Mouse (Mus musculus) heart, adult 2 months (tissue): ENCODE data around the gene Gm4340. TPM values are rescaled to one million over a fixed set of nuclear protein-coding genes. Genes with fewer than 3 reads are reported as not detected.

Source experiments
- DNase-seq, 2 experiments: peaks; one replicate each; pipeline ENCODE4 v3.0.0; 2021
- H3K27ac ChIP-seq: fragments of 200-600 bp; 2 replicates; pipeline ENCODE4 v1.8.1; 2022
- H3K27me3 ChIP-seq: fragments of 200-500 bp; 2 replicates; pipeline ENCODE4 v1.6.1; 2012; ENCODE audit warnings: mild to moderate bottlenecking, low read length, inconsistent platforms, mixed read lengths; ENCODE audit not compliant: control insufficient read depth, insufficient read depth
- H3K36me3 ChIP-seq: fragments of 200-500 bp; 2 replicates; pipeline ENCODE4 v1.6.1; 2012; ENCODE audit warnings: low read length, inconsistent platforms; ENCODE audit not compliant: control insufficient read depth, insufficient read depth
- H3K4me1 ChIP-seq: fragments of 200-500 bp; 2 replicates; pipeline ENCODE4 v1.6.1; 2011; ENCODE audit warnings: low read length; ENCODE audit not compliant: control insufficient read depth, insufficient read depth
- H3K4me3 ChIP-seq: fragments of 200-600 bp; 2 replicates; pipeline ENCODE4 v1.8.1; 2022
- H3K79me2 ChIP-seq: fragments of 200-500 bp; replicated peaks from 2 replicates; pipeline ENCODE4 v1.6.1; 2012; ENCODE audit warnings: mild to moderate bottlenecking, inconsistent platforms, low read length, moderate library complexity, mixed read lengths; ENCODE audit not compliant: control insufficient read depth, insufficient read depth
- H3K9ac ChIP-seq: fragments of 200-500 bp; 2 replicates; pipeline ENCODE4 v1.6.1; 2012; ENCODE audit warnings: low read depth, mild to moderate bottlenecking, control low read depth, inconsistent platforms, low read length, mixed read lengths
- CTCF ChIP-seq: fragments of 200-600 bp; IDR thresholded peaks from 2 replicates; pipeline ENCODE4 v1.8.1; 2022; ENCODE audit warnings: antibody characterized with exemption, mild to moderate bottlenecking, moderate library complexity
- EP300 ChIP-seq: fragments of 200-500 bp; IDR thresholded peaks from 2 replicates; pipeline ENCODE4 v1.6.1; 2011; ENCODE audit warnings: low read depth, low read length, control low read depth; ENCODE audit not compliant: insufficient read depth
- POLR2A ChIP-seq: fragments of 200-500 bp; IDR thresholded peaks from 2 replicates; pipeline ENCODE4 v1.6.1; 2011; ENCODE audit warnings: mild to moderate bottlenecking, low read depth, low read length, control low read depth; ENCODE audit not compliant: insufficient read depth
- WGBS: fragments of 180-500 bp; shearing (Covaris S2); methylation state at CpG from one replicate; pipeline ENCODE4 v1.1.7; 2018; 5-methylcytosine and 5-hydroxymethylcytosine counted together
- intact Hi-C: fragments of 180-260 bp; cut with DNase I; formaldehyde crosslinking; loops from one replicate; pipeline ENCODE4 v1.15.1; 2025
- polyA plus RNA-seq: library from polyadenylated mRNA; depleted of rRNA; stranded (reverse); fragments of >200 nt; gene quantifications from 2 replicates; pipeline ENCODE4 v1.2.3, GENCODE M21; 2012; rRNA removed
- total RNA-seq, 2 experiments: library from RNA; stranded (reverse); gene quantifications; 2 replicates each; pipeline ENCODE4 v1.2.3; 2021

Gene Gm4340
- total and polyA plus RNA-seq, 3 experiments: not detected

- no peaks in the 10 kb centered on the region for H3K4me1 ChIP-seq
- WGBS: 58% methylated on average over 3 of the region's 3 CpGs
- H3K27me3 ChIP-seq: no peaks in the 10 kb centered on the region
- H3K9ac ChIP-seq: no peak overlapping the region
- TF ChIP-seq CTCF (no peak), EP300 (no peak), POLR2A (no peak)
- no peaks in the 10 kb centered on the region for H3K79me2 ChIP-seq
- no peaks in the 10 kb centered on the region for H3K36me3 ChIP-seq
- DNase-seq: no peak
- no peak overlapping the region for H3K4me3 ChIP-seq
- H3K27ac ChIP-seq: no peak overlapping the region
- intact Hi-C loops: no loop called here
Measured at GRCm38 (mm10) chr10:104210268-104210990, 16.6 kb downstream of the Gm4340 start.

GRCm38 (mm10) chr10:104214527-104214926 lies 20.7 kb downstream of the Gm4340 start:
- intact Hi-C loops: no loop called here
- H3K27me3 ChIP-seq: no peaks in the 10 kb centered on the region
- H3K9ac ChIP-seq: no peak overlapping the region
- 89% methylated on average over 5 of the region's 5 CpGs for WGBS
- no peak overlapping the region for H3K4me3 ChIP-seq
- TF ChIP-seq CTCF: no peak
- TF ChIP-seq POLR2A: no peak
- no peak for TF ChIP-seq EP300
- H3K36me3 ChIP-seq: no peaks in the 10 kb centered on the region
- H3K27ac ChIP-seq: no peak overlapping the region
- no peak for DNase-seq
- H3K79me2 ChIP-seq: no peaks in the 10 kb centered on the region
- H3K4me1 ChIP-seq: no peaks in the 10 kb centered on the region

DNA sequence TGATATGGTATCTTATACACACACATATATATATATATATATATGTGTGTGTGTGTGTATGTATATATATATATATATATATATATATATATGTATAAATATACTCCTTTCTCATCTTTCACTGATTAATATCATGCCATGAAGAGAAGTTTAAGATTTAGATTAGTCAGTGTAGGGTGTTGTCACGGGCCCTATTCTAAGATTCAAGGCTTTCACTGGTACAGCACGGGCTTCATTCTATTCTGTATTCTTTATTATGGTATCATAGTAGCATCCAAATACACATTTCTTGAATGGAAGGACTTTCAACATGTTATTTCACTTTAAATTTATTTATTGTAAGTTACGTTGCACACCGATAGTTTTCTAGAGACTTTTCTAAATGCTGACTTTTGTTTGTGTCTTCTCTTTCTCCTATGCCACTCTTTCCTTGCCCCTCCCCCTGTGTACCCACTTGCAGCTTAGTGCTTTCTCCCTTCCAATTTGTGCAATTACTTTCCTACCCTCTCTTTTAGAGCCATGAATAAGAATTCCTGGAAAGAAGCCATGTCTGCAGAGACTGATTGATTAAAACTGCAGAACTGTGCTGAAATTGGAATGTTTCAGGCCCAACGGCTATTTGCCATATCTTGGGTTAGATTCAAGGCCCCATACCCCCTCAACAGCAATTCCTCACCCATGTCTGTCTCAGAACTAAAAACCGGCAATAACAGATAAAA lies 26.6 kb downstream of the Gm4340 start:
- H3K4me3 ChIP-seq: no peak overlapping the region
- no peaks in the 10 kb centered on the region for H3K36me3 ChIP-seq
- 74% methylated on average over 6 of the region's 6 CpGs for WGBS
- no peak overlapping the region for H3K27ac ChIP-seq
- TF ChIP-seq CTCF (no peak), POLR2A (no peak), EP300 (no peak)
- DNase-seq: no peak
- no peaks in the 10 kb centered on the region for H3K79me2 ChIP-seq
- no peak overlapping the region for H3K9ac ChIP-seq
- no peaks in the 10 kb centered on the region for H3K27me3 ChIP-seq
- no peaks in the 10 kb centered on the region for H3K4me1 ChIP-seq
- intact Hi-C loops: no loop called here

Other genes starting within 250 kb of the Gm4340 start
- not detected for gene Gm21293, start 51.1 kb upstream of the Gm4340 start, total RNA-seq
- not detected in 2 replicates for gene Gm21293, start 51.1 kb upstream of the Gm4340 start, polyA plus RNA-seq
- gene Gm6763, start 42.5 kb upstream of the Gm4340 start, total RNA-seq: not detected
- not detected in 2 replicates for gene Gm6763, start 42.5 kb upstream of the Gm4340 start, polyA plus RNA-seq
- gene Gm8764, start 34.0 kb upstream of the Gm4340 start, total RNA-seq: not detected
- not detected in 2 replicates for gene Gm8764, start 34.0 kb upstream of the Gm4340 start, polyA plus RNA-seq
- gene Gm21304, start 25.5 kb upstream of the Gm4340 start, total RNA-seq: not detected
- gene Gm21304, start 25.5 kb upstream of the Gm4340 start, polyA plus RNA-seq: not detected in 2 replicates
- gene Gm21312, start 17.0 kb upstream of the Gm4340 start, total RNA-seq: not detected
- not detected in 2 replicates for gene Gm21312, start 17.0 kb upstream of the Gm4340 start, polyA plus RNA-seq
- gene Gm20765, start 8.5 kb upstream of the Gm4340 start, total RNA-seq: not detected
- not detected in 2 replicates for gene Gm20765, start 8.5 kb upstream of the Gm4340 start, polyA plus RNA-seq